Mouse (Mus musculus) neutrophil, adult 59 days (primary cell): ENCODE measurements around the gene Gm43638. TPM values are rescaled to one million over a fixed set of nuclear protein-coding genes. Genes with fewer than 3 reads are reported as not detected.

Experiments
- total RNA-seq, 2 experiments: library from RNA; stranded (reverse); gene quantifications; 1 replicate in 1 of 2; 2 replicates in 1 of 2; pipeline ENCODE4 v1.2.4; 2023

Gm43638 gene
- total RNA-seq: not detected

DNA sequence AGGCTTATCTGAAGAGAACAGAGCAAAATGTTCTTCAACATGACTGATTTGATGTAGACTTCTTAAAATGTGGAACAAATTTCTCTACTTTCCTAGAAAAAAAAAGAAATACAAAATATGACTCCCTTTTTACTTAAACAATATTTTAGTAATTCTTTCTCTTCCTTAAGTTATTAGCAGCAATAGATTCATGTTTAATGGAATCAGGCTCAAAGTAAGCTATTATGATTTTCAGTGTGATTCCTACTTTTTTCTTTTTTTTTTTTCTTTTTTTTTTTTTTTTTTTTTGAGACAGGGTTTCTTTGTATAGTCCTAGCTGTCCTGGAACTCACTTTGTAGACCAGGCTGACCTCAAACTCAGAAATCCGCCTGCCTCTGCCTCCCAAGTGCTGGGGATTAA, at the start of gene Gm43638:
Gm43638 (minus strand) TSS at position 101 of the 400 bp plus-strand sequence.

GRCm38 (mm10) chr5:87490771-87491170, 4.2 kb upstream of the Gm43638 start, which contains the start of gene Ugt2a1:
Gene Ugt2a1 (minus strand): TSS chr5:87490871.

DNA sequence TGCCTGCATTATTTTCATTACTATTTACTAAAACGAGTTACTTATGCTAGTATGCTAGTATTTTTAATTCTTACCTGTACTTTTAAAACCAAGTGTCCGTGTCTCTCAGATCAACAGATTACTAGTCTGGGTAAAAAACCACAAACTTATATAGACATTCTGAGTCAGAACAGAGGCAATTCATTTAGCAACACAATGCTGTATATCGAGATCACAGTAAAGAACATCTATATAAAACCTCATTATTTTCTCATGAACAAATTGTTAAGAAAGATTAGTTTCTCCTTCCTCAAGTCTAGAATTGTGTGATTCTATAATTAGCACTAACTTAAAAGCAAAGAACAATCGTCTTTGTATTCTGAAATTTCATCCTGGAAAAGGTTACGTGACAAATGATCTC, 4.4 kb downstream of the Gm43638 start, which contains the start of gene Ugt2a2:
Ugt2a2 (minus strand) TSS at position 101 of the 400 bp plus-strand sequence.

DNA sequence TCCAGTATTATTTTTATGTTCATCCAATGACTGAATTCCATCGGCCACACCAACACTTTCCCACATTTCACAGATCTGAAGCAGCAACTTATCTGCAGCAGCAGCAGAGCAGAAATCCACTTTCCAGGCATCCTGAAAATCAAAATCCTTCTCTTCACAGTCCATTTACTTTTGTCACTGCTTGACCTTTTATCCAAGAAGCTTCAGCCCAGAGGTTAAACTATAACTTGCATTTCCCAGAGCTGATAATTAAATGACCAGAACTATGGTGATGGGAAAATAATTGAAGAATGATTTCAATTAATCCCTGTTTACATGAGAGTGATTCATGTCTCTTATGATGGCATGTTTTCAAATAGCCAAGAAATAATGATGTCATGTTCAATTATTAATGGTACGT, 62.6 kb downstream of the Gm43638 start, which contains the start of gene Ugt2b38:
Ugt2b38 (minus strand) TSS at position 163 of the 400 bp plus-strand sequence.

Other genes starting within 250 kb of the Gm43638 start
- gene Ugt2b37, start 232.0 kb downstream of the Gm43638 start, total RNA-seq: not detected
- not detected for gene Ugt2a3, start 149.6 kb downstream of the Gm43638 start, total RNA-seq
- not detected for gene Ugt2b38, start 62.6 kb downstream of the Gm43638 start, total RNA-seq
- gene Ugt2a2, start 4.5 kb downstream of the Gm43638 start, total RNA-seq: not detected
- gene Ugt2a1, start 4.1 kb upstream of the Gm43638 start, total RNA-seq: not detected
- gene Sult1b1, start 51.4 kb upstream of the Gm43638 start, total RNA-seq: not detected
- not detected for gene Sult1d1, start 82.2 kb upstream of the Gm43638 start, total RNA-seq
- not detected for gene Sult1e1, start 104.8 kb upstream of the Gm43638 start, total RNA-seq
- gene Csn1s1, start 179.4 kb upstream of the Gm43638 start, total RNA-seq: not detected
- gene Csn2, start 212.8 kb upstream of the Gm43638 start, total RNA-seq: not detected